10 mouse cellular contexts compared by ENCODE assay signal in genomic region chr12:44430996-44431395, GRCm38 (mm10).
DNase-seq lines count a peak whose midpoint lies in the region; ATAC-seq lines count a peak whose summit lies in the region.
"Had no signal": no experiment of that assay in that cellular context is flagged by ENCODE, and none has a peak within 500 bp of the region (broad histone marks: within the 10 kb centered on the region; RNA-seq: fewer than 3 reads in every experiment).

No protein-coding gene starts in this region.

- H3K27ac ChIP-seq in neural tube, embryonic 12.5 days: peak overlapping the region; percentile 65; the same call in 1 of the 2 replicates
- H3K27ac ChIP-seq: limb, embryonic 13.5 days had no signal

- WGBS in neural tube, embryonic 12.5 days: 15% methylated on average over 7 of the region's 7 CpGs

- peak overlapping the region; percentile 29; the same call in 1 of the 2 replicates for H3K4me2 ChIP-seq in neural tube, embryonic 12.5 days (replicated peaks)
- H3K4me2 ChIP-seq: limb, embryonic 13.5 days had no signal

- intact Hi-C loops in gastrocnemius, postnatal 14 days (cut with DNase I; ENCODE audit: low total_unique reads): no loop called here

- H3K9ac ChIP-seq in neural tube, embryonic 12.5 days: no peak overlapping the region
- H3K9ac ChIP-seq: limb, embryonic 13.5 days had no signal

- no peaks in the 10 kb centered on the region for H3K36me3 ChIP-seq in neural tube, embryonic 12.5 days
- H3K36me3 ChIP-seq: limb, embryonic 13.5 days had no signal

- H3K9me3 ChIP-seq in neural tube, embryonic 12.5 days: no peaks in the 10 kb centered on the region
- H3K9me3 ChIP-seq: limb, embryonic 13.5 days had no signal

- peaks cover 15% of the 10 kb centered on the region for H3K4me1 ChIP-seq in neural tube, embryonic 12.5 days

- DNase-seq in gastrocnemius, postnatal 14 days: peak; percentile 3
- DNase-seq in gastrocnemius, adult 8-10 months (ENCODE audit: low spot score in 2 of 2): no peak
- DNase-seq in cerebellum, postnatal 14 days: peak; percentile 76 to 79
- peak; percentile 59 for DNase-seq in kidney, postnatal 14 days
- no peak for DNase-seq in urinary bladder, postnatal 14 days (ENCODE audit: low spot score)
- DNase-seq in yolk sac, embryonic 10.5 days (ENCODE audit: low spot score): no peak
- DNase-seq in urinary bladder, postnatal 25 days (ENCODE audit: low spot score): no peak

- peak; percentile 55 for ATAC-seq in neural tube, embryonic 12.5 days (ENCODE audit: low FRiP score, low read depth)
- ATAC-seq: CD4-positive, CD25-positive, alpha-beta regulatory T cell, adult 4 months had no signal

- no peak overlapping the region for H3K4me3 ChIP-seq in neural tube, embryonic 12.5 days
- H3K4me3 ChIP-seq: limb, embryonic 13.5 days had no signal

- H3K27me3 ChIP-seq in neural tube, embryonic 12.5 days (replicated peaks): no peaks in the 10 kb centered on the region
- H3K27me3 ChIP-seq: limb, embryonic 13.5 days had no signal

Comparison
In these comparisons a context has a peak if more than half of its experiments do, and no peak if none do; other contexts are left out.
1. DNase-seq: peak in gastrocnemius, postnatal 14 days (single experiment), cerebellum, postnatal 14 days (2 of 2) and kidney, postnatal 14 days (single experiment); none in gastrocnemius, adult 8-10 months (0 of 2), urinary bladder, postnatal 14 days (single experiment), yolk sac, embryonic 10.5 days (single experiment) and urinary bladder, postnatal 25 days (single experiment).